Mouse (Mus musculus) kidney, embryonic 15.5 days (tissue): ENCODE results near the gene Mybl2. TPM values are rescaled to one million over a fixed set of nuclear protein-coding genes. Genes with fewer than 3 reads are reported as not detected.

ENCODE experiments used
- ATAC-seq: fragments of 200-750 bp; cut with Nextera tagmentation; replicated peaks from 2 replicates; pipeline ENCODE4 v1.8.0; 2017; ENCODE audit warnings: moderate TSS enrichment; ENCODE audit not compliant: low FRiP score
- H3K27ac ChIP-seq: fragments of 300-500 bp; sonication (generic); 2 replicates; pipeline ENCODE4 v1.5.1; 2015; ENCODE audit warnings: mild to moderate bottlenecking, inconsistent platforms
- H3K27me3 ChIP-seq: fragments of 300-500 bp; sonication (generic); 2 replicates; pipeline ENCODE4 v1.6.1; 2015; ENCODE audit warnings: inconsistent platforms
- H3K36me3 ChIP-seq: fragments of 300-500 bp; sonication (generic); 2 replicates; pipeline ENCODE4 v1.6.1; 2015; ENCODE audit warnings: inconsistent platforms
- H3K4me1 ChIP-seq: fragments of 300-500 bp; sonication (generic); 2 replicates; pipeline ENCODE4 v1.6.1; 2015; ENCODE audit warnings: inconsistent platforms
- H3K4me2 ChIP-seq: fragments of 300-500 bp; sonication (generic); 2 replicates; pipeline ENCODE4 v1.6.1; 2015; ENCODE audit warnings: moderate library complexity, mild to moderate bottlenecking, inconsistent platforms
- H3K4me3 ChIP-seq: fragments of 300-500 bp; sonication (generic); replicated peaks from 2 replicates; pipeline ENCODE4 v1.5.1; 2015; ENCODE audit warnings: mild to moderate bottlenecking, inconsistent platforms
- H3K9ac ChIP-seq: fragments of 300-500 bp; sonication (generic); 2 replicates; pipeline ENCODE4 v1.6.1; 2015; ENCODE audit warnings: mild to moderate bottlenecking, inconsistent platforms
- H3K9me3 ChIP-seq: fragments of 300-500 bp; sonication (generic); replicated peaks from 2 replicates; pipeline ENCODE4 v1.6.1; 2016; ENCODE audit warnings: inconsistent platforms
- whole genome bisulfite sequencing: fragments of 180-500 bp; shearing (Covaris S2); methylation state at CpG from one replicate; pipeline ENCODE4 v1.1.7; 2015; ENCODE audit warnings: mixed read lengths; 5-methylcytosine and 5-hydroxymethylcytosine counted together
- polyA plus RNA-seq: library from polyadenylated mRNA; unstranded; fragments of >200 nt; fragmentation: Nextera tagmentation; extraction: Ambion mirVana; gene quantifications from 2 replicates; pipeline ENCODE4 v1.2.1, GENCODE M21; 2015

The Mybl2 gene
- polyA plus RNA-seq, 1 experiment from 2014 or later, result 29.4 TPM

- Histone ChIP-seq H3K9ac (no peak overlapping the region), H3K9me3 (no peaks in the 10 kb centered on the region), H3K27me3 (peaks cover 32% of the 10 kb centered on the region), H3K4me3 (no peak overlapping the region), H3K4me2 (no peak overlapping the region), H3K36me3 (no peaks in the 10 kb centered on the region), H3K4me1 (peaks cover 5% of the 10 kb centered on the region; the same call in 1 of the 2 replicates), H3K27ac (no peak overlapping the region)
- ATAC-seq, result no peak
- 51% methylated on average over 8 of the region's 8 CpGs for WGBS
Measured at GRCm38 (mm10) chr2:163099919-163100318, 45.4 kb downstream of the Mybl2 start.

GRCm38 (mm10) chr2:163100551-163100950 is 46.1 kb downstream of the Mybl2 start:
- Histone ChIP-seq H3K4me2 (no peak overlapping the region), H3K9me3 (no peaks in the 10 kb centered on the region), H3K27ac (no peak overlapping the region), H3K27me3 (peaks cover 36% of the 10 kb centered on the region), H3K9ac (no peak overlapping the region), H3K36me3 (no peaks in the 10 kb centered on the region), H3K4me3 (no peak overlapping the region), H3K4me1 (peaks cover 5% of the 10 kb centered on the region; the same call in 1 of the 2 replicates)
- no peak for ATAC-seq
- WGBS, result 66% methylated on average over 5 of the region's 5 CpGs

- Histone ChIP-seq H3K36me3 (no peaks in the 10 kb centered on the region), H3K9ac (no peak overlapping the region), H3K9me3 (no peaks in the 10 kb centered on the region), H3K4me3 (no peak overlapping the region), H3K4me1 (peaks cover 5% of the 10 kb centered on the region; the same call in 1 of the 2 replicates), H3K27ac (no peak overlapping the region), H3K27me3 (peaks cover 36% of the 10 kb centered on the region), H3K4me2 (no peak overlapping the region)
- 10% methylated on average over 10 of the region's 10 CpGs for WGBS
- ATAC-seq, result 0 out of 2 replicates have a peak, but pooled peaks have one; percentile 23
Measured at GRCm38 (mm10) chr2:163101646-163102203, 47.2 kb downstream of the Mybl2 start.

- no peak overlapping the region for H3K4me3 ChIP-seq
- H3K9ac ChIP-seq, result no peak overlapping the region
- peaks cover 5% of the 10 kb centered on the region; the same call in 1 of the 2 replicates for H3K4me1 ChIP-seq
Measured at GRCm38 (mm10) chr2:163102216-163102615, 47.7 kb downstream of the Mybl2 start.

GRCm38 (mm10) chr2:163102900-163103653 is 48.6 kb downstream of the Mybl2 start:
- peak; percentile 38; the same call in 1 of the 2 replicates for ATAC-seq
- peaks cover 5% of the 10 kb centered on the region; the same call in 1 of the 2 replicates for H3K4me1 ChIP-seq

More at GRCm38 (mm10) chr2:163102216-163102615, 47.7 kb downstream of the Mybl2 start:
- H3K27me3 ChIP-seq, result peaks cover 38% of the 10 kb centered on the region
- no peaks in the 10 kb centered on the region for H3K9me3 ChIP-seq
- no peak overlapping the region for H3K27ac ChIP-seq
- ATAC-seq, result 0 out of 2 replicates have a peak, but pooled peaks have one; percentile 7
- H3K36me3 ChIP-seq, result no peaks in the 10 kb centered on the region
- 66% methylated on average over 7 of the region's 7 CpGs for WGBS
- H3K4me2 ChIP-seq, result no peak overlapping the region

GRCm38 (mm10) chr2:163104086-163104770 is 49.7 kb downstream of the Mybl2 start:
- H3K4me1 ChIP-seq, result peaks cover 5% of the 10 kb centered on the region; the same call in 1 of the 2 replicates
- H3K27me3 ChIP-seq, result peaks cover 28% of the 10 kb centered on the region
- no peak overlapping the region for H3K4me2 ChIP-seq
- WGBS, result 84% methylated on average over 13 of the region's 13 CpGs
- H3K36me3 ChIP-seq, result no peaks in the 10 kb centered on the region
- H3K27ac ChIP-seq, result no peak overlapping the region
- no peak for ATAC-seq
- no peak overlapping the region for H3K9ac ChIP-seq
- no peak overlapping the region for H3K4me3 ChIP-seq
- H3K9me3 ChIP-seq, result no peaks in the 10 kb centered on the region

More at GRCm38 (mm10) chr2:163102900-163103653, 48.6 kb downstream of the Mybl2 start:
- Histone ChIP-seq H3K36me3 (no peaks in the 10 kb centered on the region), H3K9me3 (no peaks in the 10 kb centered on the region), H3K27me3 (peaks cover 38% of the 10 kb centered on the region), H3K4me3 (no peak overlapping the region), H3K27ac (no peak overlapping the region), H3K4me2 (no peak overlapping the region), H3K9ac (no peak overlapping the region)
- 60% methylated on average over 18 of the region's 18 CpGs for WGBS

GRCm38 (mm10) chr2:163108385-163108784 is 53.9 kb downstream of the Mybl2 start:
- 85% methylated on average over 9 of the region's 9 CpGs for WGBS
- no peak overlapping the region for H3K27ac ChIP-seq
- no peaks in the 10 kb centered on the region for H3K36me3 ChIP-seq
- no peak overlapping the region for H3K4me2 ChIP-seq
- H3K27me3 ChIP-seq, result peaks cover 12% of the 10 kb centered on the region
- H3K4me1 ChIP-seq, result no peaks in the 10 kb centered on the region
- ATAC-seq, result no peak
- H3K4me3 ChIP-seq, result no peak overlapping the region
- H3K9me3 ChIP-seq, result no peaks in the 10 kb centered on the region
- H3K9ac ChIP-seq, result no peak overlapping the region

GRCm38 (mm10) chr2:163110706-163111105 is 56.2 kb downstream of the Mybl2 start:
- no peak overlapping the region for H3K27ac ChIP-seq
- no peaks in the 10 kb centered on the region for H3K4me1 ChIP-seq
- H3K9ac ChIP-seq, result no peak overlapping the region
- no peak overlapping the region for H3K4me3 ChIP-seq
- 96% methylated on average over 1 of the region's 1 CpGs for WGBS
- no peaks in the 10 kb centered on the region for H3K9me3 ChIP-seq
- no peak overlapping the region for H3K4me2 ChIP-seq
- H3K27me3 ChIP-seq, result peaks cover 11% of the 10 kb centered on the region
- ATAC-seq, result no peak
- H3K36me3 ChIP-seq, result no peaks in the 10 kb centered on the region

GRCm38 (mm10) chr2:163111413-163112201 is 57.1 kb downstream of the Mybl2 start:
- WGBS, result 71% methylated on average over 16 of the region's 16 CpGs
- ATAC-seq, result no peak
- no peak overlapping the region for H3K9ac ChIP-seq

GRCm38 (mm10) chr2:163120626-163121352 is 66.3 kb downstream of the Mybl2 start:
- H3K4me2 ChIP-seq, result no peak overlapping the region
- H3K9me3 ChIP-seq, result no peaks in the 10 kb centered on the region
- WGBS, result 67% methylated on average over 15 of the region's 15 CpGs
- H3K27me3 ChIP-seq, result peaks cover 20% of the 10 kb centered on the region
- ATAC-seq, result no peak
- no peak overlapping the region for H3K9ac ChIP-seq
- no peak overlapping the region for H3K27ac ChIP-seq
- peaks cover 7% of the 10 kb centered on the region; the same call in 1 of the 2 replicates for H3K4me1 ChIP-seq
- no peaks in the 10 kb centered on the region for H3K36me3 ChIP-seq
- H3K4me3 ChIP-seq, result no peak overlapping the region

More at GRCm38 (mm10) chr2:163111413-163112201, 57.1 kb downstream of the Mybl2 start:
- H3K27ac ChIP-seq, result no peak overlapping the region
- no peak overlapping the region for H3K4me3 ChIP-seq
- H3K4me2 ChIP-seq, result no peak overlapping the region
- H3K4me1 ChIP-seq, result no peaks in the 10 kb centered on the region
- no peaks in the 10 kb centered on the region for H3K9me3 ChIP-seq
- peaks cover 11% of the 10 kb centered on the region for H3K27me3 ChIP-seq
- no peaks in the 10 kb centered on the region for H3K36me3 ChIP-seq

- Histone ChIP-seq H3K36me3 (no peaks in the 10 kb centered on the region), H3K9ac (no peak overlapping the region), H3K27ac (no peak overlapping the region), H3K9me3 (no peaks in the 10 kb centered on the region), H3K27me3 (peaks cover 20% of the 10 kb centered on the region), H3K4me2 (no peak overlapping the region), H3K4me1 (peaks cover 7% of the 10 kb centered on the region; the same call in 1 of the 2 replicates), H3K4me3 (no peak overlapping the region)
- 90% methylated on average over 3 of the region's 3 CpGs for WGBS
- no peak for ATAC-seq
Measured at GRCm38 (mm10) chr2:163121353-163121660, 66.8 kb downstream of the Mybl2 start.
